Mouse (Mus musculus) neural tube, embryonic 10.5 days (tissue): ENCODE measurements around the gene Dnajb13.

Experiments
- DNase-seq: peaks from one replicate; pipeline ENCODE4 v3.0.0-alpha.2; 2017; ENCODE audit warnings: low spot score; ENCODE audit errors: extremely low spot score

The Dnajb13 gene

GRCm38 (mm10) chr7:100514573-100514972 lies at the start of gene Dnajb13:
Gene Dnajb13, minus strand, starts transcription at chr7:100514960.
- DNase-seq = no peak

DNA sequence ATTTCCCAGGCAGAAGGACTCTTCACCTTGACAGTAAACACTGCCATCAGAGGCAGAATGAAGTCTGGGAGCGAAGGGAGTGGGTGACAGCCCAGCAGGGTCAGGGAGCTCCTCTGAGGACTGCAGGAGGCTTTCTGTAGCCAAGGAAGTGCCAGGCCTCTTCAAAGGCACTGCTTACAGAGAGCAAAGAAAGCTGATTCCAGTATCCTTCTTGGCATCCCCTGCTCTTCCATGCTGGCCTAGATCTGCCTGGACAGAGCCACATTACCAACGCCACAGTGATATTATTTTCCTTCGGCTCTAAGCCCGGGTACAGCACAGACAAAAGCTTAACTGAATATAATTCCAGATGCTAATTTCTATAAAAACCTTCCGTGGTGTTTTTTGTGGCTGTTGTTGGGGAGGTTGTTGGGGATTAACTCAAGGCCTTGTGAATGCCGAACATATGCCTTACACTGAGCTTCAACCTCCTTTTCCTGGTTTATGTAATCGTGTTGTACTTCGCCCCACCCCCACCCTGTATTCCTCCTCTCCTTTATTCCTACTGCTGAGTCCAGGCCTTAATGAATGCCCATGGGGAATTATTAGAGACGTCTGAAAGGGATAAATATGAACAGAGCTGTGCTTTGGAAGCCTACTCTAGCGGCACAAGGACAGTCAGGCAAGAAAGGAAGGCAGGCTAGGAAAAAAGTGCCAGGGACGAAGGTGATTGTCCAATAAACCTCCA lies 47.3 kb upstream of the Dnajb13 start:
- DNase-seq = no peak

- no peak for DNase-seq
Observed at GRCm38 (mm10) chr7:100559331-100559730, 44.6 kb upstream of the Dnajb13 start.

- DNase-seq = no peak
Observed at GRCm38 (mm10) chr7:100557241-100557640, 42.5 kb upstream of the Dnajb13 start.

DNA sequence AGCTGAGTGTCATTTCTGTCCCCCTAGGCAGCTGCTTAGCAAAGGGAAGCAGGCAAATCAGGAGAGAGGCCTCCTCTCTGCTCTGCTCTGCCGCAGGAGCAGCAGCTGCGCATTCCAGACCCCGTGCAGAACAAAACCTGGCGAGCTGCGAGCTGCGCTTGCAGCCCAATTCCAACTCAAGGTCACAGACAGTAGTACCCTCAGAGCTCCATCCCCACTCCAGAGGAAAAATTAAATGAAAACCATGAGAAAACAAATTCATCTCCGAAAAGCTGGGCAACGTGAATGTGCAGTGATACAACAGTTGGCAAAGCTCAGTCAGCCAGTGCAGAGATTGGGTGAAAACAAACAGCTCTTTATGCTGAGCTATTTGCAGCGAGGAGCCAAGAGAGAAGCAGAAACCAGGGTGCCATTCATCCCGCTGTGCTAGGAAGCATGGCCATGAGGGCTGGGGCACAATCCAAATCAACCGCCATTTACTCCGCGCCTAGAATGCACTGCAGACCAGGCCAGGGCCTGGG lies 40.7 kb upstream of the Dnajb13 start:
- peak; percentile 15 for DNase-seq

- DNase-seq = no peak
Observed at GRCm38 (mm10) chr7:100554939-100555338, 40.2 kb upstream of the Dnajb13 start.

DNA sequence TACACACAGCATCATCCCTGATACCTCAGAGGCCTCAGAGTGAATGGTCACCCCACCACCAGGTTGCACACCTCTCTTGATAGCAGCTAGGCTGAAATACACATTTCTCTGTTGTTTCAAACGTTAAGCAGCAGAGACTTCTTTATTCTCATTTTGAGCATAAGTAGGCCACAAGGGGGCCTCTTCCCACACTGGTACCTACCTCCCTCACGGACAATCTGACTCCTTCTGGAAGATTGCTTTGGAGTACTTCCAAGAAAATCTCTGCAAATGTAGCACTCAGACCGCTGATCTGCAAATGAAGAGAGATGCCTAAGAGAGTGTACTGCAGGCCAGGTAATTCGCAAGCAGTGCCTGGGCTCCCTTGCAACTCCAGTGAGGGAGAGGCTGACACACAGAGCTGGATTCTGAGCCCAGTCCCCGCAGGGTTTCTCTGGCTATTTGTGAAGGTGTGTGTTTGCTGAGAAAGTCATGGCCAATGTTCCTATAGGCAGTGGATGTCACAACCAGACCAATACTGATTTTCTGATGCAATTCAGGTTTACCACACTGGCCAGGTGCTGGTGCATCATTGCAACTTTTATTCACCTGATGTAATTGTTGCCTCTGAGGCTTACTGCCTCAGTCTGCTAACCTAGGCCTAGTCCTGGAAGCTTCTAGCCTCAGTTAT lies 35.7 kb upstream of the Dnajb13 start:
- DNase-seq = no peak

- no peak for DNase-seq
Observed at GRCm38 (mm10) chr7:100549796-100550195, 35.0 kb upstream of the Dnajb13 start.

GRCm38 (mm10) chr7:100547631-100548030 lies 32.9 kb upstream of the Dnajb13 start:
- no peak for DNase-seq

DNA sequence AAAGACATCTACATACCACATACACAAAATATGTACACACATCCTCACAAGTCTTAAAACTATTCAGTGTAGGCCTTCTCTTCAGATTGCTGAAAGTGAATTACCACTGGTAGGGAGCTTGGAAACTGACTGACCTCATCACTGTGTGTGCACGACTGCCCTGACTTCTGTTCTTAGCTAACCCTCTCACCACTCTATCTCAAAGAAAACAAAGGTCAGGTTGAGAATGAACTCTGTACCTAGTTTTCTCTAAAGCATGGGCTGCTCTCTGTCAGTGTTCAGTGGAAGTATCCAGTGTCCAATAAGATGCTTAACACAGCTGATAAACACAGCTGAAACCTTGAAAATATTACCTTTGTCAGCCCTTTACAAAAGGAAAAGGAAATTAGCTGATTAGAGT lies 29.7 kb upstream of the Dnajb13 start:
- DNase-seq = no peak

DNA sequence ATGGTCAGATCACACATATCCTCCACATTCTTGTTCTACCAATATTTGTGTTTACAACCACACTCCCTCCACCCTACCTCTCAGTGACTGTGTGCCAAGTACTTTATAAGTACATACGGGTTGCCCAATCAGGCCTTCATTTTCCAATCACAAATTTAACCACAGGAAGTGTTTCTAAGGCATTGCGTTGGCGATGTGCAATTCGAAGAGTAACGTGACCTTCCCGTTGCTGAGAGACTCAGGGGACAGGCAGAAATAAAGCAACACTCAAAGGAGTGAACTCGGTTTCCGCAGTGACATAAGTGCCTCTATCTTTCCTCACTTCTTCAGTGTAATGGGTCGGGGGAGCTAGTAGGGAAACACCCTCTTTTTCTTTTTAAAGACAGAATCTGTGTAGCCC lies 24.8 kb upstream of the Dnajb13 start:
- no peak for DNase-seq

- DNase-seq = no peak
Observed at GRCm38 (mm10) chr7:100537519-100537902, 22.8 kb upstream of the Dnajb13 start.

- peak; percentile 91 for DNase-seq
Observed at GRCm38 (mm10) chr7:100536804-100537518, 22.2 kb upstream of the Dnajb13 start, which contains the start of gene Coa4. Gene Coa4, plus strand, starts transcription at chr7:100537071.

DNA sequence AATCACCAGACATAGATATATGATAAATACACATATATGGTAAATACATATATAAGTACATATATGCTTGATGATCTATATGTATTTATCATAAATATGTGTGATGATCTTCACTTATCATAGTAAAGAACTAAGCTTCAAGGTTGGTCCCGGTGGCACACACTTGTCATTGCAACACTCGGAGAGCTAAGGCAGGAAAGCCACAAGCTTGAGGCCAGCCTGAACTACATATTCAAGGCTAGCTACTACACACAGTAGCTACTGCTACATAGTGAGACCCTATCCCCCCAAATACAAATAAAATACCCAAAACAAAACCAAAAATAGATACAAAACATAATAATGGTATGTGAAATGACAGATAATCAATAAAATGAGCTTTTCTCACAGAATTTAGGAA lies 21.1 kb upstream of the Dnajb13 start:
- no peak for DNase-seq

DNA sequence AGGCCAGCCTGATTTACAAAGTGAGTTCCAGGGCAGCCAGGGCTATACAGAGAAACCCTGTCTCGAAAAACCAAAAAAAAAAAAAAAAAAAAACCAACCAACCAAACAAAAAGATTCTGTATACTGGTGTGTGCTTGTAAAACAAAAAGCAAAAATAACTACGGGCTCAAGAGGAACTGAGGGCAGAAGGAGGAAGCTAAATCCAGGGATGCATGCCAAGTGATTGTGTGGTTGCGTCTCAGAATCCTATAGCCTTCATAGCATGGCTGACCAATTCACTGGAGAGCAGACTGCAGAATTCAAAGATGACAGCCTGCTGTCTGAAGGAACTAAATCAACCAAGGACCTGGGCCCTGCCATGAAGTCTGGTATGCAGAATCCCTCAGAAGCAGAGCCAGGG lies 19.5 kb upstream of the Dnajb13 start:
- no peak for DNase-seq

- DNase-seq = no peak
Observed at GRCm38 (mm10) chr7:100533503-100533902, 18.7 kb upstream of the Dnajb13 start.

DNA sequence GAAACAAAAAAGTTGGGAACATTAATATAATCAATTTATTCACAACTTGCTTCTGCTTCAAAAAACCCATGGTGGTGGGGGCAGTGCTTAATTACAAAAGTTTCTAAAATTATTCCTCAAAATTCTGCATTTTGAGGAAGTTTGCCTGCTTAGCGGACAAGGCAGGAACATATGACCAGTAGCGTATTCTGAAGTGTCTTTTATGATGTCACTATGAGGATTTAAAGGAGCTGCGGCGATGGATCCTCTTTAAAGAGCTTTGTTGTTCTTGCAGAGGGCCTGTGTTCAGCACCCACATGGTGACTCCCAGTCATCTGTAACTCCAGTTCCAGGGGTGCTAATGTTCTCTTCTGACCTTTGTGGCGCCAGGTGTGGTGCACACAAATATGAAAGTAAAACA lies 16.0 kb upstream of the Dnajb13 start:
- DNase-seq = no peak

- no peak for DNase-seq
Observed at GRCm38 (mm10) chr7:100524669-100525068, 9.9 kb upstream of the Dnajb13 start.

- DNase-seq = no peak
Observed at GRCm38 (mm10) chr7:100522222-100522621, 7.5 kb upstream of the Dnajb13 start.

GRCm38 (mm10) chr7:100520663-100521285 lies 6.0 kb upstream of the Dnajb13 start:
- peak; percentile 85 for DNase-seq

DNA sequence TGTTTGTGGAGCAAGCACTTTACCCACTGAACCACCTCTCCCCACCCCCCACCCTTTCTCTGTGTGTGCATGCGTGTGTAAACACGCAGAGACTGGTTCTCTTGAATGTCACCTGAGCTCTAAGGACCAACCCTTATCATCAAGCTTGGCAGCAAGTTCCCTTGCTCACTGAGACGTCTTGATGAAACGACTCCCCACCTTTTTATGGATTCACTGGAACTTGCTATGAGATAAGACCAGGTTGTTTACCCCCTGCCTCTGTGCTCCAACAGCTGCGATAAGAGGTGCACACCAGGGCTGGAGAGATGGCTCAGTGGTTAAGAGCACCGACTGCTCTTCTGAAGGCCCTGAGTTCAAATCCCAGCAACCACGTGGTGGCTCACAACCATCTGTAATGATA lies 5.4 kb upstream of the Dnajb13 start:
- no peak for DNase-seq

GRCm38 (mm10) chr7:100511602-100512001 lies 3.2 kb downstream of the Dnajb13 start:
- DNase-seq = no peak
